Mouse (Mus musculus) neural tube, embryonic 13.5 days (tissue): Measurements from ENCODE around the gene Ces2f. TPM values are rescaled to one million over a fixed set of nuclear protein-coding genes. Genes with fewer than 3 reads are reported as not detected.

Experiments used
- ATAC-seq: fragments of 200-750 bp; cut with Nextera tagmentation; 2 replicates; pipeline ENCODE4 v1.8.0; 2017; ENCODE audit warnings: low read depth, mild to moderate bottlenecking, moderate TSS enrichment, moderate library complexity
- H3K27ac ChIP-seq: fragments of 300-500 bp; sonication (generic); replicated peaks from 2 replicates; pipeline ENCODE4 v1.5.1; 2015; ENCODE audit warnings: moderate library complexity, mild to moderate bottlenecking, inconsistent platforms
- H3K27me3 ChIP-seq: fragments of 300-500 bp; sonication (generic); 2 replicates; pipeline ENCODE4 v1.6.1; 2015; ENCODE audit warnings: mild to moderate bottlenecking, inconsistent platforms
- H3K36me3 ChIP-seq: fragments of 300-500 bp; sonication (generic); 2 replicates; pipeline ENCODE4 v1.6.1; 2015; ENCODE audit warnings: mild to moderate bottlenecking, inconsistent platforms
- H3K4me1 ChIP-seq: fragments of 300-500 bp; sonication (generic); replicated peaks from 2 replicates; pipeline ENCODE4 v1.6.1; 2015; ENCODE audit warnings: inconsistent platforms
- H3K4me2 ChIP-seq: fragments of 300-500 bp; sonication (generic); 2 replicates; pipeline ENCODE4 v1.6.1; 2015; ENCODE audit warnings: inconsistent platforms, mild to moderate bottlenecking, moderate library complexity
- H3K4me3 ChIP-seq: fragments of 300-500 bp; sonication (generic); 2 replicates; pipeline ENCODE4 v1.5.1; 2015; ENCODE audit warnings: mild to moderate bottlenecking, inconsistent platforms
- H3K9ac ChIP-seq: fragments of 300-500 bp; sonication (generic); 2 replicates; pipeline ENCODE4 v1.6.1; 2015; ENCODE audit warnings: moderate library complexity, mild to moderate bottlenecking, inconsistent platforms
- H3K9me3 ChIP-seq: fragments of 300-500 bp; sonication (generic); 2 replicates; pipeline ENCODE4 v1.6.1; 2016; ENCODE audit warnings: inconsistent platforms
- WGBS: fragments of 180-500 bp; shearing (Covaris S2); methylation state at CpG from one replicate; pipeline ENCODE4 v1.1.7; 2015; 5-methylcytosine and 5-hydroxymethylcytosine counted together
- polyA plus RNA-seq: library from polyadenylated mRNA; unstranded; fragments of >200 nt; fragmentation: Nextera tagmentation; extraction: Ambion mirVana; gene quantifications from 2 replicates; pipeline ENCODE4 v1.2.1, GENCODE M21; 2015

Gene Ces2f
- polyA plus RNA-seq, 1 experiment from 2014 or later, result not detected

DNA sequence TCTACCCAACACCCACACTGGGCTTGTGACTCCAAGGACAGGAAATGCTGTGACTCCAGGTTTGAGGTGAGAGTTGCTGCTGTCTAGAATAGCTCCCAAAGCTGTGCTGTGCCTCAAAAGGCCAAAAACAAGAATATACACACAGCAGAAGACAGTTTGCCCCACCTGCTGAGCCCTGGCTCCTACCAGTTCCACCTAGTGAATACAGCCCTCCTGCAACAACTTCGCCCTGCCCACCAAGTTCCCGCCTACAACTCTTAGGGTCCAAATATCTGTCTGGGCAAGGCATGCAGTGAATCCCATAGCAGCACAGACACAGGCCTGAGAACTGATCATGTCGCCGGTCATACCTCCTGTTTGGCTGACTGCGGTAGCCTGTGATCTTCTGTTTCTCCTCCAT lies 37.0 kb downstream of the Ces2f start:
- 90% methylated on average over 5 of the region's 5 CpGs for WGBS

DNA sequence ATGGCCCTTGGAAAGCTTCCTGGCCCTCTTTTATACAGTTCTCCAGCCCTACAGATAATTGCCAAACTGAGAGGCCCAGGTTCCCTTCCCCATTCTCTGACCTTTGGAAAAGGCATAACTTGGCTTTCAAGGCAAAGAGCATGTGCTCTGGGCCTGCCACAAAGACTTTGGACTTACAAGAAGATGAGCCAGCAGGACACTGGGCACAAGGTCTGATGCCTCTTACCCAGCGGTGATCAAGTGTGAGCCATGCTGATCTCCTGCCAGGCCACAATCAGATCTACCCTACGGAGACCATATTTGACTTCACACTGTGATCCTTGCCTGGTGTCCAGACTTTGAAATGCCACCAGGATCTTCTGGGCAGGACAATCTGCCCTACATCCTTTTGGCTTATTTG lies 37.8 kb downstream of the Ces2f start:
- 92% methylated on average over 2 of the region's 2 CpGs for WGBS

More for the DNA sequence above, 37.0 kb downstream of the Ces2f start:
- no peak overlapping the region for H3K9ac ChIP-seq
- ATAC-seq, result no peak
- H3K27me3 ChIP-seq, result no peaks in the 10 kb centered on the region
- no peaks in the 10 kb centered on the region for H3K4me1 ChIP-seq
- no peak overlapping the region for H3K4me3 ChIP-seq
- no peak overlapping the region for H3K4me2 ChIP-seq
- H3K9me3 ChIP-seq, result 0 out of 2 replicates have a peak, but pooled peaks cover 7% of the 10 kb centered on the region
- H3K36me3 ChIP-seq, result no peaks in the 10 kb centered on the region
- no peak overlapping the region for H3K27ac ChIP-seq

DNA sequence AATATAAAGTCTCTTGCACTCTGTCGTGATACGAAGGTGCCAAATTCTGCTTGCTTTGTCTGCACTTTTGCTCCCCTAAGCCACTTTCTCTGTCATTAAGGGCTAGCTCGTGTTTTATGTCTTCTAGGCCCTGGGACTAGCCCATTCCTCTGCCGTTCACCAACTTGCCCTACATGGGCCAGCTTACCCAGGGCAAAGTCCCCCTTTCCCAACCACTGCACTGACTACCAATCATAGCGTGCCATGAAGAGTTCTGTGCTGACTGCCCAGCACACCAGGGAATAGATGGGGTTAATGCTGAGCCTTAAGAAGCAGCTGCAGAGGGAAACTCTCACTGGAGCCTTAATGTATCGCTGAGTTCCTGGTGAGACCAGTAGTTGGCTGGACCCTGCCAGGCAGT lies 51.0 kb downstream of the Ces2f start:
- no peaks in the 10 kb centered on the region for H3K9me3 ChIP-seq
- no peak overlapping the region for H3K9ac ChIP-seq
- H3K4me3 ChIP-seq, result no peak overlapping the region
- H3K4me2 ChIP-seq, result no peak overlapping the region
- no peak overlapping the region for H3K27ac ChIP-seq
- H3K36me3 ChIP-seq, result no peaks in the 10 kb centered on the region
- H3K4me1 ChIP-seq, result no peaks in the 10 kb centered on the region
- ATAC-seq, result no peak
- 86% methylated on average over 6 of the region's 6 CpGs for WGBS
- no peaks in the 10 kb centered on the region for H3K27me3 ChIP-seq

More for the DNA sequence above, 37.8 kb downstream of the Ces2f start:
- Histone ChIP-seq H3K36me3 (no peaks in the 10 kb centered on the region), H3K4me3 (no peak overlapping the region), H3K27ac (no peak overlapping the region), H3K27me3 (no peaks in the 10 kb centered on the region), H3K4me1 (no peaks in the 10 kb centered on the region), H3K4me2 (no peak overlapping the region), H3K9ac (no peak overlapping the region), H3K9me3 (0 out of 2 replicates have a peak, but pooled peaks cover 6% of the 10 kb centered on the region)
- ATAC-seq, result no peak

DNA sequence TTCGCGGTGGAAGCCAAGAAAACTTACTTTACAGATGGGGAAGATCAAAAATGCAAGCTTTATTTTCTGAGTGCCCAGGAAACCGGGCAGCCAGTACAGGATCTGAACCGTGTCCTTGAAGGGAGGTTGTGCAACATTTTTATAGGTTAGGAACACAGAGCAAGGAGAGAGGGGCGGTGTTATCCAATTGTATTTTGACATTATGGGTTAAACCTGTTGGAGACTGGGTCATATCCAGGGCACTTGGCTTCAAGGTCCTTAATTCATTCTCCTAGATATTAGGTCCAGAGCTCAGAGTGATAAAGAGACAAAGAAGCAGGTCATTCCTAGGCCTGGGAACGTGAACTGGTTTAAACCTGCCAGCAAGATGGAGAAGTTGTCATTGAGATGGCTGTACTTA lies 52.0 kb downstream of the Ces2f start:
- 85% methylated on average over 6 of the region's 6 CpGs for WGBS
- H3K9ac ChIP-seq, result no peak overlapping the region

DNA sequence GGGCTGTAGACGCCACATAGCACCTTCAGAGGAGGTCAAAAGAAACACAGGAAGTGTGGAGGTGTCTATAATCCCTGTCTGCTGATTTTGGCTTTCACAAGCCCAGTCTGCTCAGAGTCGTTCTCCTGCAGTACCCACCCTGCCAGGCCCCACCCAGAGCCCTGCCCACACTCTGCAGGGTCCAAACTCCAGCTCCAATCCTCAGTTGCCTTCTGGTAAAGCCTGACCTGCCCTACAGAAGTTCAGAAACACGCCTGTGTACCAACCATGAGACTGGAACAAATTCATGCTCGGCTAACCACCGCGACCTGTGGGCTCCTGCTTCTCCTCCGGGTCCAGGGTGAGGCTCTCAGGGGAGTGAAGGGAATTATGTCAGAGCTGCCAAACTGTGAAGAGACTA lies 53.4 kb downstream of the Ces2f start, which contains the start of gene Ces2h:
Gene Ces2h (plus strand): TSS at position 268 of the 400 bp plus-strand sequence.
- Histone ChIP-seq H3K4me1 (no peaks in the 10 kb centered on the region), H3K36me3 (no peaks in the 10 kb centered on the region), H3K9ac (no peak within 1 kb of the TSS), H3K4me2 (no peak within 1 kb of the TSS), H3K27me3 (no peaks in the 10 kb centered on the region), H3K27ac (no peak within 1 kb of the TSS), H3K4me3 (no peak within 1 kb of the TSS), H3K9me3 (no peaks in the 10 kb centered on the region)
- 84% methylated on average over 7 of the region's 7 CpGs for WGBS
- ATAC-seq, result no peak

More for the DNA sequence above, 52.0 kb downstream of the Ces2f start:
- Histone ChIP-seq H3K4me3 (no peak overlapping the region), H3K27me3 (no peaks in the 10 kb centered on the region), H3K9me3 (no peaks in the 10 kb centered on the region), H3K4me1 (no peaks in the 10 kb centered on the region), H3K4me2 (no peak overlapping the region), H3K27ac (no peak overlapping the region), H3K36me3 (no peaks in the 10 kb centered on the region)
- no peak for ATAC-seq

Other genes with a start within 250 kb of the Ces2f start
- gene Ces2a, start 213.4 kb upstream of the Ces2f start, polyA plus RNA-seq, result not detected in 2 replicates
- 0.13 and 0.15 TPM in 2 replicates for gene Ces2b, start 115.8 kb upstream of the Ces2f start, polyA plus RNA-seq
- gene Ces2c, start 100.3 kb upstream of the Ces2f start, polyA plus RNA-seq, result not detected in 2 replicates
- gene Ces2e, start 21.1 kb upstream of the Ces2f start, polyA plus RNA-seq, result not detected in 2 replicates
- gene Ces2g, start 14.4 kb downstream of the Ces2f start, polyA plus RNA-seq, result not detected in 2 replicates
- gene Ces2h, start 53.5 kb downstream of the Ces2f start, polyA plus RNA-seq, result not detected in 2 replicates
- not detected in 2 replicates for gene Ces3a, start 101.2 kb downstream of the Ces2f start, polyA plus RNA-seq
- gene Ces3b, start 136.4 kb downstream of the Ces2f start, polyA plus RNA-seq, result not detected in 2 replicates
- gene Ces4a, start 184.4 kb downstream of the Ces2f start, polyA plus RNA-seq, result not detected in 2 replicates
- 59.1 and 66.6 TPM in 2 replicates for gene Cbfb, start 223.3 kb downstream of the Ces2f start, polyA plus RNA-seq